Mouse (Mus musculus) hindbrain, embryonic 10.5 days (tissue): ENCODE measurements around the gene Luc7l3. TPM values are rescaled to one million over a fixed set of nuclear protein-coding genes. Genes with fewer than 3 reads are reported as not detected.

Experiments
- DNase-seq: peaks from one replicate; pipeline ENCODE4 v3.0.0-alpha.2; 2017; ENCODE audit warnings: low spot score
- H3K27ac ChIP-seq: fragments of 300-500 bp; sonication (generic); 2 replicates; pipeline ENCODE4 v1.5.1; 2016; ENCODE audit warnings: mild to moderate bottlenecking, moderate library complexity
- H3K27me3 ChIP-seq: fragments of 300-500 bp; sonication (generic); 2 replicates; pipeline ENCODE4 v1.6.1; 2016; ENCODE audit warnings: mild to moderate bottlenecking; ENCODE audit not compliant: poor library complexity, insufficient read depth, severe bottlenecking
- H3K36me3 ChIP-seq: fragments of 300-500 bp; sonication (generic); 2 replicates; pipeline ENCODE4 v1.6.1; 2016; ENCODE audit warnings: mild to moderate bottlenecking, moderate library complexity
- H3K4me1 ChIP-seq: fragments of 300-500 bp; sonication (generic); replicated peaks from 2 replicates; pipeline ENCODE4 v1.6.1; 2016; ENCODE audit warnings: mild to moderate bottlenecking
- H3K4me3 ChIP-seq: fragments of 300-500 bp; sonication (generic); 2 replicates; pipeline ENCODE4 v1.5.1; 2016; ENCODE audit warnings: mild to moderate bottlenecking, moderate library complexity
- H3K9me3 ChIP-seq: fragments of 300-500 bp; sonication (generic); 2 replicates; pipeline ENCODE4 v1.6.1; 2016; ENCODE audit warnings: mild to moderate bottlenecking, moderate library complexity
- whole genome bisulfite sequencing: fragments of 180-500 bp; shearing (Covaris S2); methylation state at CpG from one replicate; pipeline ENCODE4 v1.1.7; 2016; 5-methylcytosine and 5-hydroxymethylcytosine counted together
- polyA plus RNA-seq: library from polyadenylated mRNA; unstranded; fragments of >200 nt; fragmentation: Nextera tagmentation; extraction: Ambion mirVana; gene quantifications from 2 replicates; pipeline ENCODE4 v1.2.1, GENCODE M21; 2016

Luc7l3 gene
- polyA plus RNA-seq, 1 experiment from 2014 or later, result 72.3 TPM

GRCm38 (mm10) chr11:94347063-94347575, 25.3 kb upstream of the Luc7l3 start:
- H3K4me3 ChIP-seq, result no peak overlapping the region
- no peaks in the 10 kb centered on the region for H3K9me3 ChIP-seq
- H3K27ac ChIP-seq, result no peak overlapping the region
- no peaks in the 10 kb centered on the region for H3K36me3 ChIP-seq
- H3K4me1 ChIP-seq, result peaks cover 40% of the 10 kb centered on the region
- DNase-seq, result no peak
- WGBS, result 89% methylated on average over 7 of the region's 7 CpGs
- H3K27me3 ChIP-seq, result peaks cover 28% of the 10 kb centered on the region

DNA sequence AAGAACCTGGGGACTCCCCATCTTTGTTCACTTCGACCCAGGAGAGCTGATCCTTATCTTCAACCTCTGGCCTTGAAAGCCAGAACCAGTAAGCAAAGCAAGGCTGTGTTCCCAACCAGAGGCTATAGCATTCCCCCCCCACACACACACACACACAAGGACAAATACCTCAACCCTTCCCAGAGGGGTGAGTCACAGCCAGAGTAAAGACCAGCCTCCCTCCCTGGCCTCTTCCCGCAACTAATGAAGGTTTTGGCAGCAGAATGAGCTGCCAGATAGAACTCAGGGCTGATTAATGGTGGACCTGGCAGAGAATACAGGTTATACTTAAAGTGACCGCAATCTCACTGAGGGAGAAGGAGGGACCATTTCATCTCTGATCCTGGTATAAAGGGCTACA, 24.8 kb upstream of the Luc7l3 start:
- H3K4me1 ChIP-seq, result peaks cover 41% of the 10 kb centered on the region
- no peak overlapping the region for H3K4me3 ChIP-seq
- H3K27me3 ChIP-seq, result peaks cover 23% of the 10 kb centered on the region
- H3K9me3 ChIP-seq, result no peaks in the 10 kb centered on the region
- 75% methylated on average over 3 of the region's 3 CpGs for whole genome bisulfite sequencing
- no peak for DNase-seq
- no peak overlapping the region for H3K27ac ChIP-seq
- H3K36me3 ChIP-seq, result no peaks in the 10 kb centered on the region

GRCm38 (mm10) chr11:94345926-94346325, 24.1 kb upstream of the Luc7l3 start:
- 0 out of 2 replicates have a peak, but pooled peaks cover 3% of the 10 kb centered on the region for H3K36me3 ChIP-seq
- DNase-seq, result no peak
- H3K27me3 ChIP-seq, result peaks cover 23% of the 10 kb centered on the region; the same call in 1 of the 2 replicates
- H3K27ac ChIP-seq, result no peak overlapping the region
- H3K9me3 ChIP-seq, result no peaks in the 10 kb centered on the region
- no peak overlapping the region for H3K4me3 ChIP-seq
- 86% methylated on average over 10 of the region's 10 CpGs for WGBS
- H3K4me1 ChIP-seq, result peaks cover 44% of the 10 kb centered on the region

DNA sequence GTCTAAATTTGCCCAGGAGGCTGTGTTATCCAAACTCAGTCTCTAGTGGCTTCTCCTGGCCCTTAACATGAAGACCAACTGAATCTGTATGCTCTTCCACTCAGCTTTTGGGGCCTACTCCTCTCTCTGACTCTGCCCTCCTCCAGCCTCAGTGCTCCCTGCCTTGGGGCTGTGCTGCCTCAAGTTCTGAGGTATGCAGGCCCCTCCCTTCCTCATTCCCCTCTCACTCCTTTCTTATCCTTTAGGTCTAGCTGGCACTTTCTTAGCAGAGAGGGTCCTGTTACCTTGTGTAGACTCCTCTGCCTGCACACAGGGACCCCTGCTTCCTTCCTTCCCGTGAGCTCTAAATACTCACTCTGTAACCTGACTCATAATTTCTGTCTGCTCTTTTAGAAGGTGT, 22.7 kb upstream of the Luc7l3 start:
- Histone ChIP-seq H3K4me1 (peaks cover 55% of the 10 kb centered on the region), H3K27ac (peak overlapping the region; percentile 40; the same call in 1 of the 2 replicates), H3K9me3 (no peaks in the 10 kb centered on the region), H3K27me3 (peaks cover 20% of the 10 kb centered on the region; the same call in 1 of the 2 replicates), H3K36me3 (peaks cover 12% of the 10 kb centered on the region), H3K4me3 (no peak overlapping the region)
- DNase-seq, result no peak
- WGBS, result 74% methylated on average over 1 of the region's 1 CpGs

DNA sequence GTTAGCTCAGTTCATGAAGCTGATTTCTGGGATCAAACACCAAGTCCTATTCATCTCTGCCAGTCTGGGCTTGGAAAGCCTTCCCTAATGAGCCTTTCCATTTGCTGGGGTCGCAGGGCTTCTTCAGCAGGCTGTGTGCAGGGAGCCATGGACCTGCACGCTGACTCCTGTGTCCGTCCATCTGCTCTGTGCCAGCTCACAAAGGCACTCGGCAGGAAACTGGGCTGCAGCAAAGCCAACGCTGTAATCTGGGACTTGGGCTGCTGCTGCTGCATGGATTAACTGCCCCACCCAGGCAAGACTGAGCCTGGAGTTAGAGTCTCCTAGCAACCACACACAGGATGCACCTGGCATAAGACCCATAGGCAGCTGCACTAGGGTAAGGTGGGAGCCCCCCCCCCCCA, 22.2 kb upstream of the Luc7l3 start:
- 27% methylated on average over 5 of the region's 5 CpGs for WGBS
- peaks cover 17% of the 10 kb centered on the region for H3K36me3 ChIP-seq

DNA sequence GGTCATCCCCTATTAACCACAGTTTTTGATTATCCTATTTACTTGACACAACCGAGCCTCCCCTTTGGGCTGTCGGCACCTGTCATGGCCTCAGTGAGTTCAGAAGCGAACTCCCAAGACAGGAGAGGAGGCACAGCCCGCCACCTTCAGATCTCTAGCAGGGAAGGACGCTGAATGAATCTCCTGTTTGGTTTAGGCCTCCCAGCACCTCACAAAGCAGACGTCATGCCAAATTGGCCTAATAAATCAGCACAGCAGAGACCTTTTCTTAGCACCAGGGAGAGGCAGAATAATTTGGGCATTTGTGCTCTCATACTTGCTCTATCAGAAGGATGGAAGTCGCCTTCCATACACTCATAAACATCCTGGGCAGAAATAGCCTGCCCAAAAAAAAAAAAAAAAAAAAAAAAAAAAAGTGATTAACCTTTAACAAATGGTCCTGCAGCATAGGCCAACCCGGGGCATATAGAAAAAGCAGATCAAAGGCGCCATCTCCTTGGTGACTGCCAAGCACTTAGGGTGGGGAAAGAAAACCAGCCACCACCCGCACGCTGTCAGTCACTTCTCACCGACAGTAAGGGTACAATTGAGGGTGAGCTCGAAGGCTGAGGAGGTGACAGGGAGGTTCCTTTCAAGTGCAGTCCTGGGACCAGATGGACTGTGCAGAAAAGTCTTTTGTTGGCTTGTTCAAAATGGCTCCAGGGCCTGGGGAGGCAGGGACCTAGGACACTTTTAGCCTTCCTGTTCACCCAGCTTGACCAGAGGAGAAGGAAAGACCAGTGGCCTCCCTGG, 20.5 kb upstream of the Luc7l3 start:
- H3K4me1 ChIP-seq, result peaks cover 55% of the 10 kb centered on the region
- no peak overlapping the region for H3K4me3 ChIP-seq
- H3K27me3 ChIP-seq, result peaks cover 20% of the 10 kb centered on the region; the same call in 1 of the 2 replicates
- peaks cover 30% of the 10 kb centered on the region for H3K36me3 ChIP-seq
- WGBS, result 25% methylated on average over 13 of the region's 13 CpGs
- peak overlapping the region; percentile 72 for H3K27ac ChIP-seq
- no peaks in the 10 kb centered on the region for H3K9me3 ChIP-seq
- DNase-seq, result peak; percentile 54

More for the DNA sequence above, 22.2 kb upstream of the Luc7l3 start:
- Histone ChIP-seq H3K27me3 (peaks cover 20% of the 10 kb centered on the region; the same call in 1 of the 2 replicates), H3K4me1 (peaks cover 55% of the 10 kb centered on the region), H3K9me3 (no peaks in the 10 kb centered on the region), H3K4me3 (no peak overlapping the region), H3K27ac (peak overlapping the region; percentile 56; the same call in 1 of the 2 replicates)
- no peak for DNase-seq

DNA sequence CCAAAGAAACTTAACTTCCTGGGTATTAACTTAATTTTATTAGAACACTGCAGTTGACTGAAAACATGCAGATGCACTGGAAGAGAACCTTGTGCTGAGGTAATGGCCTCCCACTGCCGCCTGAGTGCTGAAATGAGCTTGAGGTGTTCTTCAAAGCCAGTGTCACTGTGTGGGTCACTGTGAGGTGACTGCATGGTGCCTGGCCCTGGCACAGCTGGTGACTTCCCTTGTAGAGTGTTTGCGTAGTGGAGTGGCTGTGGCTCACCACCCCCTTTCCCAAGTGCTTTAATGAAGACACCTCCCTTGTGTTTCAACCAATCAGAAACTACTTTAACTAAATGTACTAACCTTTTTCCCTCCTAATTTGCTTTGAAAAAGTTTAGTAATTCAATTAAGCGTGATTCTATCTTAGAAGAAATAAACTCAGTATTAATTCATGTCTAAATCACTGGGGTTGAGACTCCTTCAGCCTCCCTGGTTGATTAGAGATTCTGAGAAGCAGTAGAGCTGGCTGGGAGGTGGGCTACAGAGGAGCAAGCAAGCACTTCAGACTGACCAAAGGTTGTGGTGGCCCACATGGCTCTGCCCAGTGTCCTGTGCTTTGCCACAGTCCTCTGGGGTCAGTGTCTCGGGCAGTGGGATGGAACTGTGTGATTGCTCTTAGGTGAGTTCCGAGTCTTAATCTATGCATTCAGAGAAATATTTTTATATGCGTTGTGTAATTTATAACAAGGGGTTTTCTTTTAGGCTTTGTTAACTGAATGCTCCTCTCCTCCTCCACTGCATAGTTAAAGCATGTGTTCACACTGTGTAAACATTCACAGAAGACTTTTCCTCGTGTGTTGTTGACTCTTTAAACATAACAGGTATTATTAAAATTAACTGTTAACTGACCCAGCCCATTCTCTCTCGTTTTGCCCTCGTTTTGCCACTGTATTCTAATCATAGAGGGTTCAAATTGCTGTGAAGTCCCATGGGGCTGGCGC, 19.5 kb upstream of the Luc7l3 start:
- peaks cover 16% of the 10 kb centered on the region; the same call in 1 of the 2 replicates for H3K27me3 ChIP-seq
- peaks cover 51% of the 10 kb centered on the region for H3K4me1 ChIP-seq

GRCm38 (mm10) chr11:94339732-94340585, 18.2 kb upstream of the Luc7l3 start:
- Histone ChIP-seq H3K4me3 (no peak overlapping the region), H3K9me3 (no peaks in the 10 kb centered on the region), H3K27me3 (peaks cover 7% of the 10 kb centered on the region; the same call in 1 of the 2 replicates), H3K27ac (peak overlapping the region; percentile 56; the same call in 1 of the 2 replicates), H3K36me3 (peaks cover 49% of the 10 kb centered on the region), H3K4me1 (peaks cover 51% of the 10 kb centered on the region)
- WGBS, result 61% methylated on average over 18 of the region's 18 CpGs
- DNase-seq, result peak; percentile 73

More for the DNA sequence above, 19.5 kb upstream of the Luc7l3 start:
- no peak overlapping the region for H3K4me3 ChIP-seq
- peak overlapping the region; percentile 62 for H3K27ac ChIP-seq
- 66% methylated on average over 10 of the region's 10 CpGs for WGBS
- no peak for DNase-seq
- no peaks in the 10 kb centered on the region for H3K9me3 ChIP-seq
- peaks cover 36% of the 10 kb centered on the region for H3K36me3 ChIP-seq

GRCm38 (mm10) chr11:94338347-94338746, 16.6 kb upstream of the Luc7l3 start:
- Histone ChIP-seq H3K27me3 (no peaks in the 10 kb centered on the region), H3K4me1 (peaks cover 35% of the 10 kb centered on the region), H3K9me3 (no peaks in the 10 kb centered on the region), H3K36me3 (peaks cover 60% of the 10 kb centered on the region), H3K4me3 (no peak overlapping the region), H3K27ac (no peak overlapping the region)
- no peak for DNase-seq
- 95% methylated on average over 2 of the region's 2 CpGs for WGBS

GRCm38 (mm10) chr11:94336551-94336950, 14.8 kb upstream of the Luc7l3 start:
- H3K4me1 ChIP-seq, result peaks cover 19% of the 10 kb centered on the region
- H3K36me3 ChIP-seq, result peaks cover 60% of the 10 kb centered on the region
- H3K4me3 ChIP-seq, result no peak overlapping the region
- H3K27ac ChIP-seq, result no peak overlapping the region
- H3K9me3 ChIP-seq, result no peaks in the 10 kb centered on the region
- no peak for DNase-seq
- H3K27me3 ChIP-seq, result no peaks in the 10 kb centered on the region

DNA sequence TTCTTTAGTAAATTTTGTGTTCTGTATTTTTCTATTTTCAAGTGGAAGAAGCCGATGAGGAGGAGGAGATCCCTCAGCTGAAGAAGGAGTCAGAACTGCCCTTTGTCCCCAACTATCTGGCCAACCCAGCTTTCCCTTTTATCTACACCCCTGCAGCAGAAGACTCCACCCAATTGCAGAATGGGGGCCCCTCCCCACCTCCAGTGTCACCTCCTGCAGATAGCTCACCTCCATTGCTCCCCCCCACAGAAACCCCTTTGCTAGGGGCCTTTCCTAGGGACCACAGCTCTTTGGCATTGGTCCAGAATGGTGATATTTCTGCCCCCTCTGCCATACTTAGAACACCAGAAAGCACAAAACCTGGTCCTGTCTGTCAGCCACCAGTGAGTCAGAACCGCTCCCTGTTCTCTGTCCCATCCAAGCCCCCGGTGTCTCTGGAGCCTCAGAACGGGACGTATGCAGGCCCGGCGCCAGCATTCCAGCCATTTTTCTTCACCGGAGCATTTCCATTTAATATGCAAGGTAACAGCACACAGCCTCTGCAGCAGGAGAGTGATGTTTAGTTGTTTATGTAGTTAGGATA, 12.7 kb upstream of the Luc7l3 start:
- H3K9me3 ChIP-seq, result no peaks in the 10 kb centered on the region
- H3K27ac ChIP-seq, result no peak overlapping the region; the same call in 1 of the 2 replicates
- H3K36me3 ChIP-seq, result peaks cover 48% of the 10 kb centered on the region
- H3K4me3 ChIP-seq, result no peak overlapping the region
- no peaks in the 10 kb centered on the region for H3K27me3 ChIP-seq
- H3K4me1 ChIP-seq, result peaks cover 23% of the 10 kb centered on the region
- no peak for DNase-seq
- WGBS, result 95% methylated on average over 8 of the region's 8 CpGs
